In genomic region chr13:97523523-97524412, GRCm38 (mm10) we compare ENCODE assay signal across 8 mouse cellular contexts.
DNase-seq lines count a peak whose midpoint lies in the region; ATAC-seq and TF ChIP-seq lines count a peak whose summit lies in the region.

No protein-coding gene starts in this region.

- no peaks in the 10 kb centered on the region for H3K9me3 ChIP-seq in heart, postnatal 0 days (replicated peaks; ENCODE audit: control insufficient read depth, low read length)
- no peaks in the 10 kb centered on the region for H3K9me3 ChIP-seq in limb, embryonic 10.5 days (replicated peaks)

- peak overlapping the region; percentile 8; the same call in 1 of the 2 replicates for H3K27ac ChIP-seq in heart, postnatal 0 days (ENCODE audit: low read depth)
- peak overlapping the region; percentile 86 for H3K27ac ChIP-seq in limb, embryonic 10.5 days

- H3K36me3 ChIP-seq in heart, postnatal 0 days (replicated peaks; ENCODE audit: control insufficient read depth, insufficient read depth, low read length), result no peaks in the 10 kb centered on the region
- no peaks in the 10 kb centered on the region for H3K36me3 ChIP-seq in limb, embryonic 10.5 days

- no peak for TF ChIP-seq CTCF in heart, postnatal 0 days (IDR thresholded peaks at IDR 0.05; ENCODE audit: low read depth)

- no peaks in the 10 kb centered on the region for H3K4me1 ChIP-seq in heart, postnatal 0 days (ENCODE audit: control insufficient read depth, insufficient read depth)
- H3K4me1 ChIP-seq in limb, embryonic 10.5 days, result peaks cover 50% of the 10 kb centered on the region

- 50% methylated on average over 19 of the region's 19 CpGs for WGBS in heart, postnatal 0 days
- WGBS in limb, embryonic 10.5 days, result 39% methylated on average over 19 of the region's 19 CpGs

- ATAC-seq in heart, postnatal 0 days (ENCODE audit: insufficient read depth, low read depth), result 0 out of 2 replicates have a peak, but pooled peaks have one; percentile 47
- no peak for ATAC-seq in erythroid progenitor cell, adult 5-6 weeks (replicated peaks; ENCODE audit: low FRiP score, poor library complexity, severe bottlenecking)

- no peak overlapping the region for H3K4me2 ChIP-seq in heart, postnatal 0 days (ENCODE audit: low read depth, low read length)

- H3K27me3 ChIP-seq in heart, postnatal 0 days (ENCODE audit: control insufficient read depth, insufficient read depth, low read length), result no peaks in the 10 kb centered on the region
- no peaks in the 10 kb centered on the region for H3K27me3 ChIP-seq in limb, embryonic 10.5 days (ENCODE audit: low read depth, poor library complexity, severe bottlenecking)

- H3K9ac ChIP-seq in heart, postnatal 0 days (replicated peaks; ENCODE audit: low read depth, low read length), result no peak overlapping the region

- DNase-seq in lung, postnatal 10 days, result peak; percentile 44
- DNase-seq in lung, postnatal 14 days, result no peak
- peak; percentile 51 for DNase-seq in heart, postnatal 0 days (ENCODE audit: low spot score)
- DNase-seq in limb, embryonic 10.5 days (ENCODE audit: low spot score), result peak; percentile 52
- no peak for DNase-seq in layer of hippocampus, adult 9-11 months
- DNase-seq in frontal cortex, adult 2 months (ENCODE audit: extremely low spot score in 1 of 2, low spot score in 1 of 2), result no peak
- DNase-seq in urinary bladder, postnatal 25 days (ENCODE audit: low spot score), result no peak

- TF ChIP-seq EP300 in heart, postnatal 0 days (IDR thresholded peaks at IDR 0.05; ENCODE audit: low read depth), result no peak

- no peak overlapping the region for H3K4me3 ChIP-seq in heart, postnatal 0 days (ENCODE audit: low read depth, low read length)
- no peak overlapping the region for H3K4me3 ChIP-seq in limb, embryonic 10.5 days

Comparison
In these comparisons a context has a peak if more than half of its experiments do, and no peak if none do; other contexts are left out.
1. DNase-seq: peak in lung, postnatal 10 days (single experiment), heart, postnatal 0 days (single experiment) and limb, embryonic 10.5 days (single experiment); none in lung, postnatal 14 days (single experiment), layer of hippocampus, adult 9-11 months (single experiment), frontal cortex, adult 2 months (0 of 2) and urinary bladder, postnatal 25 days (single experiment).